Mouse (Mus musculus): ENCODE results near the gene Ctcfl. TPM values are rescaled to one million over a fixed set of nuclear protein-coding genes. Genes with fewer than 3 reads are reported as not detected.

Gene Ctcfl
- total and polyA plus RNA-seq, 3 experiments: 0.13 TPM; not detected in 2

DNA sequence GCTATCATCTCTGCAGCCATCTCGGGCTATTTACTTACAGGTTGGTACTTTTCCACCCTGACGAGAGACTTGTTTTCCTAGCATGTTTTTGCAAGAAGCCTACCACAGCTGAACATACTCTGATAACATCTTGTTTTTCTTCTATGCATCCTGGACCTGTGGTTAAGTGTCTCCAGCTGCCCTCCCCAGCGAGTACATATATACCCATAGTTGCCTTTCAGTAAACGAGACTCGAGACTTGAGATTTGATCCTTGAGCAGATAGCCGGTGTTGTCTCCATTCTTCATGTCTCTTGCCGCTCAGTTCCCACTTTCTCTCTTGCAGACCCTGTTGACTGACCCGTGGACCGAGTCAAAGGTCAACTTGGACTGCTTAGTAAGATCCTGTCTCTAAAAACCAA lies 42.4 kb downstream of the Ctcfl start:
- no peaks in the 10 kb centered on the region for H3K4me1 ChIP-seq (ENCODE audit: control insufficient read depth in 1 of 2, insufficient read depth in 2 of 2, low read length in 2 of 2)
- H3K9me3 ChIP-seq (replicated peaks; ENCODE audit: insufficient read depth, low read length): no peaks in the 10 kb centered on the region
- no peak overlapping the region for H3K27ac ChIP-seq (ENCODE audit: control insufficient read depth, low read depth, low read length)
- no peaks in the 10 kb centered on the region; a peak in 1 of 4 replicates for H3K27me3 ChIP-seq (ENCODE audit: control insufficient read depth in 1 of 2, insufficient read depth in 2 of 2, low read length in 2 of 2)
- H3K9ac ChIP-seq (ENCODE audit: control insufficient read depth, low read depth, low read length, poor library complexity, severe bottlenecking): no peak overlapping the region
- no peak overlapping the region for H3K4me3 ChIP-seq (ENCODE audit: control insufficient read depth in 1 of 2, insufficient read depth in 1 of 2, low read depth in 2 of 2, low read length in 2 of 2)
- no peaks in the 10 kb centered on the region for H3K79me2 ChIP-seq (ENCODE audit: control insufficient read depth, insufficient read depth, low read length, poor library complexity)
- no peak for DNase-seq (ENCODE audit: low read depth, low spot score)
- H3K36me3 ChIP-seq (ENCODE audit: control insufficient read depth in 1 of 2, insufficient read depth in 2 of 2, low read length in 2 of 2): no peaks in the 10 kb centered on the region
- TF ChIP-seq TCF12 (IDR thresholded peaks at IDR 0.05; ENCODE audit: low read depth, low read length): no peak
- TF ChIP-seq ZMIZ1 (IDR thresholded peaks at IDR 0.05; ENCODE audit: low read depth, low read length): no peak
- TF ChIP-seq UBTF (IDR thresholded peaks at IDR 0.05; ENCODE audit: borderline replicate concordance, insufficient read depth, low read depth, low read length): no peak
- TF ChIP-seq USF2 (IDR thresholded peaks at IDR 0.05; ENCODE audit: borderline replicate concordance in 1 of 2, insufficient read depth in 1 of 2, low read depth in 1 of 2, low read length in 2 of 2): no peak
- TF ChIP-seq RCOR1 (IDR thresholded peaks at IDR 0.05; ENCODE audit: low read depth, low read length): no peak
- no peak for TF ChIP-seq NRF1 (IDR thresholded peaks at IDR 0.05; ENCODE audit: insufficient read depth, low read depth, low read length, poor library complexity, severe bottlenecking)
- TF ChIP-seq GATA1 (IDR thresholded peaks at IDR 0.05; ENCODE audit: low read depth, low read length): no peak
- TF ChIP-seq MYB (IDR thresholded peaks at IDR 0.05; ENCODE audit: low read depth, low read length): no peak
- no peak for TF ChIP-seq BHLHE40 (IDR thresholded peaks at IDR 0.05; ENCODE audit: borderline replicate concordance, low read depth, low read length)
- no peak for TF ChIP-seq JUND (IDR thresholded peaks at IDR 0.05; ENCODE audit: low read depth, low read length)
- no peak for TF ChIP-seq ETS1 (IDR thresholded peaks at IDR 0.05; ENCODE audit: low read depth, low read length)

DNA sequence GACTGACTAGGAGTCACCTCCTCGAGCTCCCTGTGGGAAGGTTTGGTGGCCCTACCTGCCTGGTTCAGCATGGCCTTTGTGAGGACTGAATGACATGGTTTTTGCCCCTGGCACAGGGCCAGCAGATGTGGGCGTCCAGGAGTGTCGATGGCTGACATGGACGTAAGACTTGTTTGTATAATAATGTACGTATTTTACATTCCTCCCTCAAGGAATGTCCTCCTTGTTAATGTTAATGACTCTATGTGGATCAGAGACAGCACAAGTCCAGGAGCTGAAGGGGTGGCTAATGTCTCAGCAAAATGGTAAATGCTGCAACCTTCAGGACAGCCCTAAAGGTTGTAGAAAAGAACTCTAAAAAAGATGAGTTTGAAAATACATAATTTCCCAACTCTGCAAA lies 45.7 kb downstream of the Ctcfl start:
- Histone ChIP-seq H3K4me3 (ENCODE audit: control insufficient read depth in 1 of 2, insufficient read depth in 1 of 2, low read depth in 2 of 2, low read length in 2 of 2) (no peak overlapping the region), H3K9ac (ENCODE audit: control insufficient read depth, low read depth, low read length, poor library complexity, severe bottlenecking) (no peak overlapping the region), H3K4me1 (ENCODE audit: control insufficient read depth in 1 of 2, insufficient read depth in 2 of 2, low read length in 2 of 2) (no peaks in the 10 kb centered on the region), H3K27me3 (ENCODE audit: control insufficient read depth in 1 of 2, insufficient read depth in 2 of 2, low read length in 2 of 2) (no peaks in the 10 kb centered on the region), H3K36me3 (ENCODE audit: control insufficient read depth in 1 of 2, insufficient read depth in 2 of 2, low read length in 2 of 2) (no peaks in the 10 kb centered on the region), H3K79me2 (ENCODE audit: control insufficient read depth, insufficient read depth, low read length, poor library complexity) (no peaks in the 10 kb centered on the region), H3K9me3 (replicated peaks; ENCODE audit: insufficient read depth, low read length) (no peaks in the 10 kb centered on the region), H3K27ac (ENCODE audit: control insufficient read depth, low read depth, low read length) (no peak overlapping the region)
- TF ChIP-seq KAT2A (conservative IDR thresholded peaks at IDR 0.05; ENCODE audit: low read depth, low read length): no peak
- TF ChIP-seq TCF12 (IDR thresholded peaks at IDR 0.05; ENCODE audit: low read depth, low read length): no peak
- TF ChIP-seq E2F4 (IDR thresholded peaks at IDR 0.05; ENCODE audit: borderline replicate concordance, low read depth, low read length): no peak
- DNase-seq (ENCODE audit: low read depth, low spot score): no peak

DNA sequence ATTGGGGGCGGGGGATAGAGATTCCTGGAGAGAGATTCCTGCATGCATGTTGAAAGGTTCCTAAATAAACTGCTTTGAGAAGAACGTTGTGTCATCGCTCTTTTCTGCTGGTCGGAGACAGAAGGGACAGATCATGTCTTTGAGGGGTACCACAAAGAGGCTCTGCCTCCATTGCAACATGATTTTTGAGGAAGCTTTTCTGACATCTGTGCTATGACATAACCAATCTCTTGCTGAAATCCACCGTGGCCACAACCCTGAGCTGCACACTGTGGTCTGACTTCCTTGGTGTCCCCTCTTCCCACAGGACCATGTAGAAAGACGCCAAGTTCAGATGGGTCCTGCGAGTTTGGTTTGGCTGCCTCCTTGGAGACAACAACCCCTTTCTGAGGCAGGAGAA lies 46.4 kb downstream of the Ctcfl start:
- no peak for TF ChIP-seq POLR2A (IDR thresholded peaks at IDR 0.05; ENCODE audit: control insufficient read depth in 1 of 2, insufficient read depth in 1 of 2, low read depth in 1 of 2, low read length in 2 of 2, poor library complexity in 1 of 2)
- no peak for TF ChIP-seq ZMIZ1 (IDR thresholded peaks at IDR 0.05; ENCODE audit: low read depth, low read length)
- no peak for TF ChIP-seq JUND (IDR thresholded peaks at IDR 0.05; ENCODE audit: low read depth, low read length)
- TF ChIP-seq ZNF384 (IDR thresholded peaks at IDR 0.05; ENCODE audit: low read depth, low read length): no peak
- TF ChIP-seq MAX (IDR thresholded peaks at IDR 0.05; ENCODE audit: low read length): no peak
- TF ChIP-seq NRF1 (IDR thresholded peaks at IDR 0.05; ENCODE audit: insufficient read depth, low read depth, low read length, poor library complexity, severe bottlenecking): no peak
- no peak for TF ChIP-seq RCOR1 (IDR thresholded peaks at IDR 0.05; ENCODE audit: low read depth, low read length)
- no peak for TF ChIP-seq KAT2A (conservative IDR thresholded peaks at IDR 0.05; ENCODE audit: low read depth, low read length)
- TF ChIP-seq CTCF (IDR thresholded peaks at IDR 0.05 in 2 of 3, conservative IDR thresholded peaks at IDR 0.05 in 1 of 3; ENCODE audit: control insufficient read depth in 1 of 3, insufficient read depth in 1 of 3, low read depth in 2 of 3, low read length in 3 of 3, poor library complexity in 1 of 3, severe bottlenecking in 1 of 3): no peak
- Histone ChIP-seq H3K4me1 (ENCODE audit: control insufficient read depth in 1 of 2, insufficient read depth in 2 of 2, low read length in 2 of 2) (no peaks in the 10 kb centered on the region), H3K9ac (ENCODE audit: control insufficient read depth, low read depth, low read length, poor library complexity, severe bottlenecking) (no peak overlapping the region), H3K79me2 (ENCODE audit: control insufficient read depth, insufficient read depth, low read length, poor library complexity) (no peaks in the 10 kb centered on the region), H3K27me3 (ENCODE audit: control insufficient read depth in 1 of 2, insufficient read depth in 2 of 2, low read length in 2 of 2) (no peaks in the 10 kb centered on the region), H3K27ac (ENCODE audit: control insufficient read depth, low read depth, low read length) (no peak overlapping the region), H3K9me3 (replicated peaks; ENCODE audit: insufficient read depth, low read length) (no peaks in the 10 kb centered on the region), H3K4me3 (ENCODE audit: control insufficient read depth in 1 of 2, insufficient read depth in 1 of 2, low read depth in 2 of 2, low read length in 2 of 2) (no peak overlapping the region), H3K36me3 (ENCODE audit: control insufficient read depth in 1 of 2, insufficient read depth in 2 of 2, low read length in 2 of 2) (no peaks in the 10 kb centered on the region)
- no peak for DNase-seq (ENCODE audit: low read depth, low spot score)

Measured in MEL (cell line).